Mouse (Mus musculus): ENCODE measurements around the gene Setd2. TPM values are rescaled to one million over a fixed set of nuclear protein-coding genes. Genes with fewer than 3 reads are reported as not detected.
A peak's percentile ranks its signal among the peaks of the same experiment; 100 is the strongest.

Gene Setd2
- 10 to 100 TPM; 43.3 to 44.3 TPM for total RNA-seq (2021)

DNA sequence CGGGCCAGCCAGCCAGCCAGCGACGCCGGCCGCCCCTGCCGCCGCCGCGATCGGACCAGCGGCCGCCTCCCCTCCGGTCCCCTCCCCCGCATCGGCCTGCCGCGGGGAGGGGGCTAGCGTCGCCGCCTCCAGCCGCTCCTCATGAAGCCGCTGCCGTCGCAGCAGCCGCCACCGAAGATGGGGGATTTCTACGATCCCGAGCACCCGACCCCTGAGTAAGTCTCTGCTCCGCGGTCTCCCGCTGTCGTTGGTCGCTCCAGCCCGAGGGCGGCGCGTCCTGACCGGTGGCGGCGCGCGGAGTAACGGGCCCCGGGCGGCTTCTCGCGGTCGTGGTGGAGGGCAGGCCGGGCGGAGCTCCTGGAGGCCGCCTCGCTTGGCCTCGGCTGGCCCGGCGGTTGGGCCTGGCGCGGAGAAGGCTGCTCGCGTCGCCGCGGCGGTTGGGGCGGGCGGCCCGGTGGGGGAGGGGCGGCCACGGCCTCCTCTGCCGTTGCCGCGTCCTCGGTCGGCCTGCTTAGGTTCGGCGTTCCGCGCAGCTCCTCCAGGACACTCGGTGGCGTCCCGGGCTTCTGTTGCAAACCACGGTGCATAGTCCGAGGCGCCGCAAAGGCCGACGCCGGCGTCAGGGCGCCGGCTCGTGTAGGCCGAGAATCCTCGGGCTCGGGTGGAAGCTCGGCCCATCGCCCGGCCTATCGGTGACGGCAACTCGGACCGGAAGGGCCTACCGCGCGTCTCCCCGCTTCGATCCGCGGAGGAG lies at the start of gene Setd2:
Gene Setd2 (plus strand): TSS at position 60 of the 754 bp plus-strand sequence.
- intact Hi-C loops (cut with DNase I) = loop anchor here (1.0 kb wide), 2 partner anchors 56 to 124 kb away; partner anchors contain the start of genes Kif9, Klhl18 and Ptpn23

DNA sequence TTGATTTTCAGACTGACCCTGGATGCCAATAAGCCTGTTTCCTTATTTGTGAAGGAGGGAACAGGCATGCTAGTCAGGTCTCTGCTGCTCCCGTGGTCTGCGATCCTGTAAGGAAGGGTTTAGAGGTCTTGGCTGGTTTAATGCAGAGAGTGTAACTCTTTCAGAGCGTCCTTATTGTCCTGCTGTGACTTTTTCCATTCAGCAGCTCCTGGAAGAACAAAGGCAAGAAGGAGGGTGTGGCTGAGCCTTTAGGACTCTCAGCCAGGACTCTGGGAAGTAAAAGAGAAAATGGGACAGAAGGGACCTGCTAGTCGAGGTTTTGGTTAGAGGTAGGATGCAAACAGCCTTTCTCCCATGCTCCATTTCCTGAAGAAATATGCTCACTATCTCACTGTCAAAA lies 43.6 kb upstream of the Setd2 start:
- no peak for DNase-seq
- intact Hi-C loops (cut with DNase I) = no loop called here

More for the DNA sequence above, at the start of gene Setd2:
- DNase-seq = peak; percentile 78 to 86

GRCm38 (mm10) chr9:110490913-110491312 lies 41.5 kb upstream of the Setd2 start:
- intact Hi-C loops (cut with DNase I) = no loop called here

GRCm38 (mm10) chr9:110525737-110526136 lies 6.7 kb upstream of the Setd2 start:
- intact Hi-C loops (cut with DNase I) = no loop called here
- DNase-seq = no peak

More at GRCm38 (mm10) chr9:110490913-110491312, 41.5 kb upstream of the Setd2 start:
- DNase-seq = peak in 1 of 2 experiments; percentile 14

DNA sequence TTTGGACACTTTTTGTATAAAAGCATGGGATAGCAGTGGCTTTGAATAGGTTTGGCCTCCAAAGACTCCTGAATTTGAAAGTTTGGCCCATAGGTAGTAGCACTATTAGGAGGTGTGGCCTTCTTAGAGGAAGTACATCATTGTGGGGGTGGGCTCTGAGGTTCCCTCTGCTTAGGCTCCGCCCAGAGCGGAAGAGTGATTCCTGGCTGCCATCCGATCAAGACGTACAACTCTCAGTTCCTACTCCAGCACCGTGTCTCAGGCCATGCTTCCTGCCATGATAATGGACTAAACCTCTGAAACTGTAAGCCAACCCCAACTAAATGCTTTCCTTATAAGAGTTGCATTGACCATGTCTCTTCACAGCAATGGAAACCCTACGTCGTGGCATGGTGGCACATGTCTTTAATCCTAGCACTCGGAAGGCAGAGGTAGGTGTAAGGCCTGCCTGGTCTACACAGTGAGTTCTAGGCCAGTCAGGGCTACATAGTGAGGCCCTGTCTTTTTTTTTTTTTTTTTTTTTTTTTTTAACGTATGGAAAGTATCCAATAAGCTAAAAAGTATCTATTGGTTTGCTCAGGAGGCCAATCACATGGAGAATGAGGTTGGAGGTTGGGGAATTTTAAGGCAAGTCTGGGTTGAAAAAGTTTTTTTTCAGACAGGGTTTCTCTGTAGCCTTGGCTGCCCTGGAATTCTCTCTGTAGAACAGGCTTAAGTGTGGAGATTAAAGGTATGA lies 3.2 kb upstream of the Setd2 start:
- DNase-seq = no peak
- intact Hi-C loops (cut with DNase I) = no loop called here

- intact Hi-C loops (cut with DNase I) = no loop called here
- DNase-seq = no peak
These were observed 1.7 kb upstream of the Setd2 start for GRCm38 (mm10) chr9:110530650-110531049.

DNA sequence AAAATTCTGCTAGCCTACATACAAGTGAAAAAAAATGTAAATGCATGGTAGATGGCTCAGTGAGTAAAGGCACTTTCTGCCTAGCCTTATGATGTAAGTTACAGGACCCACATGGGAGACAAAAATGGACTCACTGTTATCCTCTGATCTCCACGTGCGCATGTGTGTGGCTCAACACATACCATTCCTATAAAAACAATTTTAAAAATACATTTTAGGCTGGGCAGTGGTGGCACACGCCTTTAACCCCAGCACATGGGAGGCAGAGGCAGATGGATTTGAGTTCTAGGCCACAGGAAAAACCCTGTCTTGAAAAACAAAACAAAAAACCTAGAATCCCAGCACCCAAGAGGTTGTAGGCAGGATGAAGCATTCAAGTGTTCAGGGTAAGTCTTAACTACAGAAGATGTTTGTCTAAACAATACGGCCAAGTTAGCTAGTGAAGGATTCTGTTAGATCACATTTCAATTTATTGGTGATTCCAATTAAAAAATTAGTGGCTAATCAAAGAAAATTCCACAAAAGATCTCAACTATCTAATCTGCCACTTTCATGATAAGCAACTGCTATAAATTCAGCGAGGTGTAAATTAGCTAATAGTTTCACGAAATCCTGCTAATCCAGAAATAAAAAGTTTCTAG lies 1.1 kb upstream of the Setd2 start:
- intact Hi-C loops (cut with DNase I) = no loop called here
- no peak for DNase-seq

DNA sequence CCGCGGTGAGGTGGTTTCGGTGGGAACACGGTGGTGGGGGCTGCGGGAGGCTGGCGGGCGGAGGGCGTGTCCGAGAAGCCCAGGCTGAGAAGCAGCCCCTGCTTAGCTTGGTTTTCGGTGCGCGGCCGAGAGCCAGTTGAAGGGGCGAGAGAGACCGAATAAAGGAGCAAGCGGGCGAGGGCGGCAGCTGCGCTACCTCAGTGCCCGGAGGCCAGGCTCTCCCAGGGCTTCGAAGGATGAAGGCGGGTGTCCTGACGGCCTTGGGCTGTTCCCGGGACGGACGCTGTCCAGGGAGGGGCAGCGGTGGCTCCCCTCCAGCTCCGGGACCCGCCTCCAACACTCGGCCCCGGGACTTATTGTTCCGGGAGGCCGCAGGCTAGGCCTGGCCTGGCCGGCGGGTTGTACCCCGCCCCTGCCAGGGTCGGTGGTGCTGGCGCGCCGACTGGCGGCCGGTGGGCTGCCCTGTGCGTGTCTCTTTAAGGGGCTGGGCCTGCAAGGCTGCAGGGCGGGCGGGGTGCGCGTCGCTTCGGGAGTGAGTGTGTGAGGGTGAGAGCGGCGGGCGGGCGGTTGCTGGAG lies 395 bp upstream of the Setd2 start:
- intact Hi-C loops (cut with DNase I) = loop anchor here (1.0 kb wide), 2 partner anchors 56 to 124 kb away; partner anchors contain the start of genes Kif9, Klhl18 and Ptpn23
- peak; percentile 91 to 93 for DNase-seq

DNA sequence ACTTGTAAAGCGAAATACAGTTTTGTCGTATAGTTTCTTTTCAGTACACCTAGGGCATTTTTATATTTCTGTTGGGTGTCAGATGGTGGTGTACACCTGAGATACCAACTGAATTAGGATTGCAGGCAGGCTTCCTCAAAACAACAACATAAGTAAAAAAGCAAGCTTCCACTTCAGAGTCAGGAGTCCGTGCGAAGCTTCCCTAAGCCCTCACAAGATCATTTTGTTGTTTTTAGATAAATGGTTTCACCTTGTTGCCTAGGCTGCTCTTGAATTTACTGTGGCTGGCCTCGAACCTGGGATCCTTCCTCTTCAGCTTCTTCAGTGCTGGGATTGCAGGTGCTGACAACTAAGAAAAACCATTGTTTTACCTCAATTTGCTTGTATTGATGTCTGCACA lies 1.2 kb downstream of the Setd2 start:
- DNase-seq = no peak
- intact Hi-C loops (cut with DNase I) = no loop called here

GRCm38 (mm10) chr9:110535114-110535513 lies 2.7 kb downstream of the Setd2 start:
- DNase-seq = no peak
- intact Hi-C loops (cut with DNase I) = loop anchor here (5.0 kb wide), 1 partner anchor 342 kb away; the partner anchor contains the start of gene Als2cl

DNA sequence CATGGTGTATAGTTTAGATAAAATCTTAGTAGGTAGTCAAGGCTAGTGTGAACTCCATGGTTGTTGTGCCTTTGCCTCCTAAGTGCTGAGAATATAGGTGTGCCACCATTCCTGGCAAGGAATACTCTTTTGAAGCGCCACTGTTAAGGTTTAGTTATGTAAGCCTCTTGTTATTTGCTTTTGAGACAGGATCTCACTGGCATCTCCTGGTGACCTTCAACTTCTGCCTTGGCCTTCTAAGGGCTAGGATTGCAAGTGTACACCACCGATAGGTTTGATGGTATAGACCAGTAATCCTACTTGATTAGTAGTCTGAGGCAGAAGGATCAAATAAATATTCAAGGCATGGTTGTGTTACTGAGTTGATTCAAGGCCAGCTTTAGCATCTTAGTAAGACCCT lies 4.2 kb downstream of the Setd2 start:
- intact Hi-C loops (cut with DNase I) = loop anchor here (5.0 kb wide), 1 partner anchor 341 kb away; the partner anchor contains the start of gene Als2cl
- DNase-seq = no peak

GRCm38 (mm10) chr9:110538511-110538910 lies 6.1 kb downstream of the Setd2 start:
- intact Hi-C loops (cut with DNase I) = loop anchor here (5.0 kb wide), 1 partner anchor 339 kb away; the partner anchor contains the start of gene Als2cl
- no peak for DNase-seq

DNA sequence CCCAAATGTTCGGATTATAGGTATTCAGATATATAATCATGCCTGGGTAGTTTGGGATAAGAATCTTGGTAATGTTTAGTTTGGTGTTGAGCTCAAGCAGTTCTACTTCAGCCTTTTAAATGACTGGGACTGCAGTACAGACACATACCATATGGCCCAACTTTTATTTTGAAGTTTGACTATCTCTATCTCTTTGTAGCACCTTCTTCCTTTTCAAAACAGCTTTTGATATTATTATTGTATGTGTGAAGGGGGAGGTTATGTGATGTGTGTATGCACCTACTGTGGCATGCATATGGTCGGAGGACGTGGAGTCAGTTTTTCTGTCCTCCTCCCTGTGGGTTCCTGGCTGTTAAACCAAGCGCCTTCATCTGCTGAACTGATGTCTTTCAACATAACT lies 9.6 kb downstream of the Setd2 start:
- intact Hi-C loops (cut with DNase I) = no loop called here

DNA sequence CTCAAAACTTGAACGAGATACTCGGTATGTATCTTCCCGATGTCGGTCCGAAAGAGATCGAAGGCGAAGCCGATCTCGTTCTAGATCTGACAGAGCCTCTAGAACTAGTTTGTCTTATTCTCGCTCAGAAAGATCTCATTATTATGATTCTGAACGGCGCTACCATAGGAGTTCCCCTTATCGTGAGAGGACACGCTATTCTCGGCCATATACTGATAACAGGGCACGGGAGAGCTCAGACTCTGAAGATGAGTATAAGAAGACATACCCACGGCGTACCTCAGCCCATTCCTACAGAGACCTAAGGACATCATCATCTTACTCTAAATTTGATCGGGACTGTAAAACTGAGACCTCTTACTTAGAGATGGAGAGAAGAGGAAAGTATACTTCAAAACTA lies 15.9 kb downstream of the Setd2 start:
- DNase-seq = no peak
- intact Hi-C loops (cut with DNase I) = no loop called here

More for the DNA sequence above, 9.6 kb downstream of the Setd2 start:
- DNase-seq = no peak

DNA sequence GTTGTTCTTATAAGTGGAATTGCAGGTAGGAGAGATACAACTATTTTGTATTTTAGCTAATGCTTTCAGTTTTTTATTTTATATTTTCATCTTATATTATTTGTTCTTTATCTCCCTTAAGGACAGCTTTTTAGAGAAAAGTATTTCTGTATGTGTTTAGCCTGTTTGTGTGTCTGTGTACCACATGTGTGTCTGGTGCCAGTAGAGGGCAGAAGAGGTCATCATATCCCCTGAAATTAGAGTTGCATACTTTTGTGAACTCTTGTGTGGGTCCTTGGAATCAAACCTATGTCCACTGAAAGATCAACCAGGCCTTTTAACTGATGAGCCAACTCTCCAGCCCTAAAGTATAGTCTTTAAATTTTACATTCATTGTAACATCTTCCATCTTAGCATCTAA lies 35.9 kb downstream of the Setd2 start:
- intact Hi-C loops (cut with DNase I) = no loop called here
- no peak for DNase-seq

DNA sequence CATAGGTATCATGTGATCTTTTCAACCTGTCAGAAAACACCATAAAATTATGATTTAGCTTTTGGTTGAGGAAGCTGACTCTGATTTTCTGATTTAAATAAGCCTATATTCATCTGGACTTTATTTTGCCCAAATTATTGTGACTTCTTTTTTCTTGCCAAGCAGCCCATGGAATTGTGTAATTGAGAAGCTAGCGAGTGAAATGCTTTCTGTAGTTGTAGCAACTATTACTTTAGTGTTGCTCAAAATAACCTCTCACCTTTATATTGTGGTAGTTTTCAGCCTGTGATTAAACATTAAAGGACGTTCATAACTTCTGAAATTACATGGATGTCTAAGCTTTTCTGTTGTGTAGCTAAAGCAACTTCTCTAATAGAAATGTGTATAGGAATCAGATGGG lies 49.8 kb downstream of the Setd2 start:
- intact Hi-C loops (cut with DNase I) = no loop called here
- no peak for DNase-seq

GRCm38 (mm10) chr9:110583521-110583920 lies 51.1 kb downstream of the Setd2 start:
- intact Hi-C loops (cut with DNase I) = no loop called here

GRCm38 (mm10) chr9:110611471-110611870 lies 79.1 kb downstream of the Setd2 start:
- DNase-seq = no peak
- intact Hi-C loops (cut with DNase I) = no loop called here

More at GRCm38 (mm10) chr9:110583521-110583920, 51.1 kb downstream of the Setd2 start:
- DNase-seq = no peak

DNA sequence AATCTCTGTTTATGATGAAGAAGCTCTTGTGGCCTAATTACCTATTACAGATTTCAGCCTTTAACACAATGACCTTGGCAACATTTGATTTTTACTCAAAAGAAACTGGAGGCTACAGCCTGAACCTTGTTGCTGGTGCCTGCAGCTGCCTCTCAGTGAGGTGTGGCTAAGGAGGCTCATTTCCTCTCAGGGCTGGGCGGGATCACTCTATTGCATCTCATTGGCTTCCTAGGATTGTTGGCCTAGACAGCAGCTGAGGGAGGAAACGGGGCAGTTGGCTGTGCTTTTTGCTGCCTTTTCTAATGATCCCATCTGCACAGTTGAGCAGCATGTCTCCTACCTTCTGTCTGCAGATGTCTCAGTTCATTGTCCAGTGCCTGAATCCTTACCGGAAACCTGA lies 84.7 kb downstream of the Setd2 start:
- intact Hi-C loops (cut with DNase I) = no loop called here
- peak; percentile 31 to 34 for DNase-seq

GRCm38 (mm10) chr9:110620180-110620579 lies 87.8 kb downstream of the Setd2 start:
- intact Hi-C loops (cut with DNase I) = loop anchor here (5.0 kb wide), 1 partner anchor 173 kb away; no protein-coding TSS in a partner anchor

More at GRCm38 (mm10) chr9:110620180-110620579, 87.8 kb downstream of the Setd2 start:
- no peak for DNase-seq
